Mouse (Mus musculus) heart, adult 2 months (tissue): ENCODE measurements around the gene Phactr1. TPM values are rescaled to one million over a fixed set of nuclear protein-coding genes. Genes with fewer than 3 reads are reported as not detected.

Experiments used
- DNase-seq, 2 experiments: peaks; one replicate each; pipeline ENCODE4 v3.0.0; 2021
- H3K27ac ChIP-seq: fragments of 200-600 bp; 2 replicates; pipeline ENCODE4 v1.8.1; 2022
- H3K27me3 ChIP-seq: fragments of 200-500 bp; 2 replicates; pipeline ENCODE4 v1.6.1; 2012; ENCODE audit warnings: mild to moderate bottlenecking, low read length, inconsistent platforms, mixed read lengths; ENCODE audit not compliant: control insufficient read depth, insufficient read depth
- H3K36me3 ChIP-seq: fragments of 200-500 bp; 2 replicates; pipeline ENCODE4 v1.6.1; 2012; ENCODE audit warnings: low read length, inconsistent platforms; ENCODE audit not compliant: control insufficient read depth, insufficient read depth
- H3K4me1 ChIP-seq: fragments of 200-500 bp; 2 replicates; pipeline ENCODE4 v1.6.1; 2011; ENCODE audit warnings: low read length; ENCODE audit not compliant: control insufficient read depth, insufficient read depth
- H3K4me3 ChIP-seq: fragments of 200-600 bp; 2 replicates; pipeline ENCODE4 v1.8.1; 2022
- H3K79me2 ChIP-seq: fragments of 200-500 bp; replicated peaks from 2 replicates; pipeline ENCODE4 v1.6.1; 2012; ENCODE audit warnings: mild to moderate bottlenecking, inconsistent platforms, low read length, moderate library complexity, mixed read lengths; ENCODE audit not compliant: control insufficient read depth, insufficient read depth
- H3K9ac ChIP-seq: fragments of 200-500 bp; 2 replicates; pipeline ENCODE4 v1.6.1; 2012; ENCODE audit warnings: low read depth, mild to moderate bottlenecking, control low read depth, inconsistent platforms, low read length, mixed read lengths
- CTCF ChIP-seq: fragments of 200-600 bp; IDR thresholded peaks from 2 replicates; pipeline ENCODE4 v1.8.1; 2022; ENCODE audit warnings: antibody characterized with exemption, mild to moderate bottlenecking, moderate library complexity
- EP300 ChIP-seq: fragments of 200-500 bp; IDR thresholded peaks from 2 replicates; pipeline ENCODE4 v1.6.1; 2011; ENCODE audit warnings: low read depth, low read length, control low read depth; ENCODE audit not compliant: insufficient read depth
- POLR2A ChIP-seq: fragments of 200-500 bp; IDR thresholded peaks from 2 replicates; pipeline ENCODE4 v1.6.1; 2011; ENCODE audit warnings: mild to moderate bottlenecking, low read depth, low read length, control low read depth; ENCODE audit not compliant: insufficient read depth
- WGBS: fragments of 180-500 bp; shearing (Covaris S2); methylation state at CpG from one replicate; pipeline ENCODE4 v1.1.7; 2018; 5-methylcytosine and 5-hydroxymethylcytosine counted together
- intact Hi-C: fragments of 180-260 bp; cut with DNase I; formaldehyde crosslinking; loops from one replicate; pipeline ENCODE4 v1.15.1; 2025
- polyA plus RNA-seq: library from polyadenylated mRNA; depleted of rRNA; stranded (reverse); fragments of >200 nt; gene quantifications from 2 replicates; pipeline ENCODE4 v1.2.3, GENCODE M21; 2012
- total RNA-seq, 2 experiments: library from RNA; stranded (reverse); gene quantifications; 2 replicates each; pipeline ENCODE4 v1.2.3; 2021

Phactr1 gene
- total and polyA plus RNA-seq, 3 experiments: 3.0 to 5.5 (median 4.6) TPM

- no peak for TF ChIP-seq POLR2A
- TF ChIP-seq EP300: no peak
- TF ChIP-seq CTCF: no peak
- no peak overlapping the region for H3K9ac ChIP-seq
- WGBS: 84% methylated on average over 9 of the region's 9 CpGs
- no peaks in the 10 kb centered on the region for H3K27me3 ChIP-seq
- DNase-seq: no peak
- no peaks in the 10 kb centered on the region for H3K79me2 ChIP-seq
- H3K27ac ChIP-seq: no peak overlapping the region
- no peaks in the 10 kb centered on the region for H3K4me1 ChIP-seq
- H3K4me3 ChIP-seq: no peak overlapping the region
- intact Hi-C loops: no loop called here
- H3K36me3 ChIP-seq: no peaks in the 10 kb centered on the region
These were observed 876 bp downstream of the Phactr1 start for GRCm38 (mm10) chr13:42681299-42681698.

- Histone ChIP-seq H3K4me1 (no peaks in the 10 kb centered on the region), H3K9ac (no peak overlapping the region), H3K4me3 (no peak overlapping the region), H3K79me2 (no peaks in the 10 kb centered on the region), H3K27me3 (no peaks in the 10 kb centered on the region), H3K27ac (no peak overlapping the region), H3K36me3 (no peaks in the 10 kb centered on the region)
- WGBS: 86% methylated on average over 7 of the region's 7 CpGs
- no peak for TF ChIP-seq CTCF
- TF ChIP-seq EP300: no peak
- no peak for TF ChIP-seq POLR2A
- intact Hi-C loops: no loop called here
- DNase-seq: no peak
These were observed 3.8 kb downstream of the Phactr1 start for GRCm38 (mm10) chr13:42684181-42684580.

- no peaks in the 10 kb centered on the region for H3K79me2 ChIP-seq
- H3K27ac ChIP-seq: no peak overlapping the region
- DNase-seq: no peak
- H3K4me3 ChIP-seq: no peak overlapping the region
- no peaks in the 10 kb centered on the region for H3K36me3 ChIP-seq
- H3K9ac ChIP-seq: no peak overlapping the region
- no peaks in the 10 kb centered on the region for H3K4me1 ChIP-seq
- TF ChIP-seq CTCF (no peak), POLR2A (no peak), EP300 (no peak)
- WGBS: 54% methylated on average over 4 of the region's 4 CpGs
- intact Hi-C loops: no loop called here
- H3K27me3 ChIP-seq: no peaks in the 10 kb centered on the region
These were observed 11.8 kb downstream of the Phactr1 start for GRCm38 (mm10) chr13:42692233-42692632.

- Histone ChIP-seq H3K27ac (no peak overlapping the region), H3K27me3 (no peaks in the 10 kb centered on the region), H3K4me1 (no peaks in the 10 kb centered on the region), H3K36me3 (no peaks in the 10 kb centered on the region), H3K9ac (no peak overlapping the region), H3K4me3 (no peak overlapping the region), H3K79me2 (no peaks in the 10 kb centered on the region)
- TF ChIP-seq EP300 (no peak), POLR2A (no peak)
- WGBS: 59% methylated on average over 5 of the region's 5 CpGs
- DNase-seq: no peak
- intact Hi-C loops: no loop called here
These were observed 16.2 kb downstream of the Phactr1 start for GRCm38 (mm10) chr13:42696641-42697040.

GRCm38 (mm10) chr13:42709148-42709547 lies 28.7 kb downstream of the Phactr1 start:
- Histone ChIP-seq H3K79me2 (no peaks in the 10 kb centered on the region), H3K9ac (no peak overlapping the region), H3K27ac (no peak overlapping the region), H3K4me3 (no peak overlapping the region), H3K27me3 (peaks cover 8% of the 10 kb centered on the region), H3K36me3 (no peaks in the 10 kb centered on the region), H3K4me1 (no peaks in the 10 kb centered on the region)
- TF ChIP-seq EP300 (no peak), CTCF (no peak), POLR2A (no peak)
- no peak for DNase-seq
- intact Hi-C loops: no loop called here
- WGBS: 9% methylated on average over 11 of the region's 11 CpGs

GRCm38 (mm10) chr13:42709611-42710331 lies 29.3 kb downstream of the Phactr1 start:
- WGBS: 2% methylated on average over 38 of the region's 39 CpGs
- DNase-seq: no peak
- Histone ChIP-seq H3K36me3 (no peaks in the 10 kb centered on the region), H3K27me3 (peaks cover 8% of the 10 kb centered on the region), H3K27ac (no peak overlapping the region), H3K9ac (no peak overlapping the region), H3K4me1 (no peaks in the 10 kb centered on the region), H3K4me3 (no peak overlapping the region), H3K79me2 (no peaks in the 10 kb centered on the region)
- TF ChIP-seq EP300 (no peak), POLR2A (no peak), CTCF (no peak)
- intact Hi-C loops: no loop called here

- TF ChIP-seq POLR2A: no peak
- no peak for TF ChIP-seq EP300
- TF ChIP-seq CTCF: no peak
- intact Hi-C loops: no loop called here
- Histone ChIP-seq H3K36me3 (no peaks in the 10 kb centered on the region), H3K4me3 (no peak overlapping the region), H3K4me1 (no peaks in the 10 kb centered on the region), H3K9ac (no peak overlapping the region), H3K27me3 (peaks cover 8% of the 10 kb centered on the region), H3K79me2 (no peaks in the 10 kb centered on the region), H3K27ac (no peak overlapping the region)
- DNase-seq: peak in 1 of 2 experiments; percentile 24
- WGBS: 37% methylated on average over 2 of the region's 2 CpGs
These were observed 31.1 kb downstream of the Phactr1 start for GRCm38 (mm10) chr13:42711510-42711909.
